Mouse (Mus musculus): ENCODE measurements around the gene Exoc6.

Exoc6 gene

DNA sequence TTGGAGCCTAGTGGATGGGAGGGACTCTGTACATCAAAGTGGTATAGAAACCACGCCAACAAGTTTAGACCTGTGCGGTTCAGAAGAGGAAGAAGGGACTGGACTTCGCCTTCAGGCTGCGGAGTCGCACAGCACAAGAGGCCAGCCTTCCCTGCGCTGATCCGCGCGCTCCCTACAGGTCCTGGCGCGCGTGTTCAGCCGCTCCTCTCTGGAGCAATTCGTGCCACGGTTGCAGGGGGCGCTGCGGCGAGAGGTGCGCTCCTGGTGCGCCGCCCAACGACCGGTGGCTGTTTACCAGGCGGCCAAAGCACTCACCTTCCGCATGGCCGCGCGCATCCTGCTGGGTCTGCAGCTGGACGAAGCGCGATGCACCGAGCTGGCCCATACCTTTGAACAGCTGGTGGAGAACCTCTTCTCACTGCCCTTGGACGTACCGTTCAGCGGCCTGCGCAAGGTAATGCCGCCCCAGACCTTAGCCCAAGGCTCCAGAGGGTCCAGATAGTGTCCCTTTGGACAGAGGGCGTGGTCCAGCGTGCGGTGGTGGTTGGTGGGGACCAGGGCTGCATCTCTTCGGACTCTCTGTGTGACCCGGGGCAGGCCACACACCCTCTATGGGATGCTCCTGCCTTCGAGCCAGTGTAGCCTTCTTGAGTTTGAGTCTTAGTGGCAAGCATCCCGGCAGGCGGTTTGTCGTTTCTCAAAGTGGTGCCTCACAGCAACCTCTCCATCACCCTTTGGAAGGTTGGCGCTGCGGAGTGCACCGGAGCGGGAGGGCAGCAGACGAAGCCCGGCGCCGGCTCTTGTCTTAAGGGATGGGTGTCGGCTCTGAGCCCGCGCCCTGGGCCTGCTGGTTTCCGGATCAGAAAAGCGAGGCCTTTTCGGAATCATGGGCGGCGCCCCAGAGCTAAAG lies 137.0 kb downstream of the Exoc6 start:
- in situ Hi-C loops (cut with MboI, MseI), result no loop called here

DNA sequence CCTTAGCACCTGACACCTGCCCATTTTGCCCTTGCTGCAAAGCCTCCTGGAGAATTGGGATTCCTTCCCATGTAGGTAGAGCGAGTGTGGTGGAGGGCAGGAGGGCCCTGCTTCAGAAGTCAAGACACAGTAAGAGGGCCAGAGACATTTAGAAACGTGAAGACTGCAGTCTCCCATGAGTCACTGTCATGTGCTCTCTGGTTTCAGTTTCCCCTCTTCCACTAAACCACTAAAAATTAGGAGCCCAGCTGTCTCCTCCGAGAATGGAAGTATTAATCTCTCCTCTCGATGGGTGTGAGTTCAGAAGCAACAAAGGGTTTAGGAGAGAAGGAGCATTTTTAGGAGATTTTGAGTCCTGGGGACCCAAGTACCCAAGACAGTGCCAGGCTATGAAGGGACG lies 139.3 kb downstream of the Exoc6 start:
- in situ Hi-C loops (cut with MboI, MseI), result no loop called here

DNA sequence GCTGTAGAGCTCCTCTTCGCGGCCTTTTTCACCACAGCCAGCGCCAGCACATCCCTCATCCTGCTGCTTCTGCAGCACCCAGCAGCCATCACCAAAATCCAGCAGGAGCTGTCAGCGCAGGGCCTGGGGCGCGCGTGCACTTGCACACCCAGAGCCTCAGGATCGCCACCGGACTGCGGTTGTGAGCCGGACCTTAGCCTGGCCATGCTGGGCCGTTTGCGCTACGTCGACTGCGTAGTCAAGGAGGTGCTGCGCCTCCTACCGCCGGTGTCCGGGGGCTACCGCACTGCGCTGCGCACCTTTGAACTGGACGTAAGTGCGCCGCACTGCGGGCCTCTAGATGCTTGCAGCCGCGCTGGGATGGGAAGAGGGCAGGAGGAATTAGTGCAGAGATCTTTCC lies 140.5 kb downstream of the Exoc6 start:
- in situ Hi-C loops (cut with MboI, MseI), result no loop called here

DNA sequence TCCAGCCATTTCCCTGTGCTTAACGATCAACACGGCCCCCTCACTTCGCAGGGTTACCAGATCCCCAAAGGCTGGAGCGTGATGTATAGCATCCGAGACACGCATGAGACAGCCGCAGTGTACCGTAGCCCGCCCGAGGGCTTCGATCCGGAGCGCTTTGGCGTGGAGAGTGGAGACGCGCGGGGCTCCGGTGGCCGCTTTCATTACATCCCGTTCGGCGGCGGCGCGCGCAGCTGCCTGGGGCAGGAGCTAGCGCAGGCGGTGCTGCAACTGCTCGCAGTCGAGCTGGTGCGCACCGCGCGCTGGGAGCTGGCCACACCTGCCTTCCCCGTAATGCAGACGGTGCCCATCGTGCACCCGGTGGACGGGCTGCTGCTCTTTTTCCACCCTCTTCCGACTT lies 142.7 kb downstream of the Exoc6 start:
- in situ Hi-C loops (cut with MboI, MseI), result no loop called here

DNA sequence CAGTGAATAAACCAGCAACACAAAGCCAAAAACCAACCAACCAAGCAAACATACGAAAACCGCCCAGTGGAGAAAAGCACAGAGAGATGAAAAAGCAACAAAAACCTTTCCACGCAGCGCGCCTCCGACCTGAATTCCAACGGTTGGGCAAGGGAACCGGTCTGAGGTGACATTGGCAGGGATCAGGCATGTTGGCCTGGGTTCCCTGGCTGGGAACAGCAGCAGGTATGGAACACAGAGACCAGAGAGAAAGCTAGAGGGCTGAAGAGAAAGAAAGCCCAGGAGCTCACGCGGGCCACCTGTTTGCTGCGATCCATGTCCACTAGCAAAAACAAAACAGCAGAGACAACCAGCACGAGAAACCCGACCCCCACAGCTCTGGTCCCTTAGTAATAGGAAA lies 144.9 kb downstream of the Exoc6 start:
- in situ Hi-C loops (cut with MboI, MseI), result no loop called here

DNA sequence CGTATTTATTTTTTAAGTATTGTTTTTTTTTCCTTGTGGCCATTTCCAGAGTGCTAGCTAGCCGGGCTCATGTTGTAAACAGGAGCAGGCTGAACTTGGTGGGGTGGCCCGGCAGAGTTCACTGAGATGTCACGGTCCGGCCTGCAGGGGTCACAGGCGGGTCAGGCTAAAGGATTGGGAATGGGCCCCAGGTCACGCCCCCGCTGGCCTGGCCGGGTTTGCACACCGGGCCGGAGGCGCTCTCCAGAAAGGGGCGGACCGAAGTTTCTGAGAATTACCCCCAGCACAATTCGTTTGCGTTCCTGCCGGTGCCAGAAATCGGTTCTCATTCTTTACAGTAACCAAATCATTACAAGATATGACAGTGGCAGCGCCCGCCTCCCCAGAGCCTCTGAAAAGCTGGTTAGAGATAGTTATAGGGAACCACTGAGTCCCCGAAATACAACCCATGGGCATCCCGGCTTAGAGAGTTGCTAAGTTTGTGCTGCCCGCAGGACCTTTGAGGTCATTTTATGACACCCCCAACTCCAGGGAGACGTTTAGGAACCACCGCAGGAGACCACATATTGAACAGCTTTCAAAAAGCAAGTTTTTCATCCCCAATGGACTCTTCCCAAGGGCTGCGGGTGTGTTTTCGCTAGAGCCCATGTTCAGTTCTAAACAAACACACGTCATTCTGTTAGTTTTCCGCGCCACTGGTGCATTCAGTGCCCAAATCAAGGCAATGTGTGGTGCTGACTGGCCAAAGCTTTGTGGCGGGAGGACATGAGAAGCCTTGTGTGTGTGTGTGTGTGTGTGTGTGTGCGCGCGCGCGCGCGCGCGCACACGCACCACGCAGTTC lies 145.8 kb downstream of the Exoc6 start:
- in situ Hi-C loops (cut with MboI, MseI), result no loop called here

DNA sequence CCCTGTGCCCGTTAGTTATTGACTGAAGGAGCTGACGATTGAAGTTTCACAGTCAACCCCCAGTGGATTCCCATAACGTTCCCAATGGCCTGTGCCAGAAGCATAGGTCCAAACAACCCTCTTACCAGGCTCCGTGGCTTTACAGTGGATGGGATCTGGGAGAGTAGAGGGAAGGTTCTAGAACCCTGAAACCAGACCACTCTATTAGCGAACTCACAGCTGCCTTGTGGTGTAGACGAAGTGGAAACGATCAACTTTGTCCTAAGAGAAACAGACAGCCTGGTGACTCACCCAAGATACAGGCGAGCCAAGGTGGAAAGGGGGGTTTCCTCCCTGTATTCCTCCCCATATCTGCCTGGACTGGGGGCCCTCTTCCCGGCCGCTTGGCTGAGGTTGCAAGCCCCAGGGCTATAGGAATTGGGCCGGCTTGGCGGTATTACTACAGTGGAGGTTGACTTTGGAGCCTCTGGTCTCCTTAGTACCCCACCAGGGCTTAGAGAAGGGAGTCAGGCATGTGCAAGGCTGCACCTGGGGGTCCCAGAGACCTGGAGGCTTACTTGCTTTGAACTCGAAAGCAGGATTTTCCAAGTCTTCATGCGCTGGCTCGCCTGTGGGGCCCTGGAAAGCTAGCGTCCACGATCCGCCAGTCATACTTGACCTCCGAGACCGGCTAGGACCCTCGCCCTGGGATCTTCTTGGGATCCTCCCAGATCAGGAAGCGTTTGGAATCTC lies 146.6 kb downstream of the Exoc6 start:
- in situ Hi-C loops (cut with MboI, MseI), result no loop called here

DNA sequence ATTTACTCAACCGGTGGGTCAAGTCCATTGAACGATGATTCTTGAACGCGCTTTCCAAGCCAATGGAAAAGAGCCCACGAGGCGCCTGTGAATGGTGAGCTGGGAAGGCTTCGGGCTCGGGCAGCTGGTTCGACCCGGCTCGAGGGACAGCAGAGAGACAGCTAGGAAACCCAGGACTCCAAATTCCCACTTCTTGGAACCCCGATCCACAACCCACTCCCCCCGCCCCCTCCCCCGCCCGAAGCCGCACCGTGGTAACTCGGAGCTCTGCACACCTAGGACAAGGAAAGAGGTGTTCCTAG lies 147.1 kb downstream of the Exoc6 start:
- in situ Hi-C loops (cut with MboI, MseI), result no loop called here

DNA sequence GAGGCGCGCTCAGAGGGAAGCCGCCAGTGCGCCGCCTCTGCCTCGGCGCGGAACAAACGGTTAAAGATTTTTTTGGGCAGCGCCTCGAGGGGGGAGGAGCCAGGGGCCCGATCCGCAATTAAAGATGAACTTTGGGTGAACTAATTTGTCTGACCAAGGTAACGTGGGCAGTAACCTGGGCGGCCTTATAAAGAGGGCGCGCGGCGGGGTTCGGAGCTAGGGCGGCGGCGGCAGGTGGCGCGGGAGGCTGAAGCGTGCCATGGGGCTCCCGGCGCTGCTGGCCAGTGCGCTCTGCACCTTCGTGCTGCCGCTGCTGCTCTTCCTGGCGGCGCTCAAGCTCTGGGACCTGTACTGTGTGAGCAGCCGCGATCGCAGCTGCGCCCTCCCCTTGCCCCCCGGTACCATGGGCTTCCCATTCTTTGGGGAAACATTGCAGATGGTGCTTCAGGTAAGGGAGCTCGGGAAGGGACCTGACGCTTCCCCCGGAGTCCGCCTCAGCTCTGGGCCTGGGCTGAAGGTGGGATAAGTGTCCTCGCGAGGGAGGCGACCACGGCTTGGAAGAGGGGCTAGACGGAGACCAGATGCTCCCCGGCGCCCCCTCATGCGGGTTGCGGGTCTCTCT lies 147.5 kb downstream of the Exoc6 start, which contains the start of gene Cyp26a1:
Gene Cyp26a1, plus strand, starts transcription at position 148 of the 622 bp plus-strand sequence.
- in situ Hi-C loops (cut with MboI, MseI), result no loop called here

DNA sequence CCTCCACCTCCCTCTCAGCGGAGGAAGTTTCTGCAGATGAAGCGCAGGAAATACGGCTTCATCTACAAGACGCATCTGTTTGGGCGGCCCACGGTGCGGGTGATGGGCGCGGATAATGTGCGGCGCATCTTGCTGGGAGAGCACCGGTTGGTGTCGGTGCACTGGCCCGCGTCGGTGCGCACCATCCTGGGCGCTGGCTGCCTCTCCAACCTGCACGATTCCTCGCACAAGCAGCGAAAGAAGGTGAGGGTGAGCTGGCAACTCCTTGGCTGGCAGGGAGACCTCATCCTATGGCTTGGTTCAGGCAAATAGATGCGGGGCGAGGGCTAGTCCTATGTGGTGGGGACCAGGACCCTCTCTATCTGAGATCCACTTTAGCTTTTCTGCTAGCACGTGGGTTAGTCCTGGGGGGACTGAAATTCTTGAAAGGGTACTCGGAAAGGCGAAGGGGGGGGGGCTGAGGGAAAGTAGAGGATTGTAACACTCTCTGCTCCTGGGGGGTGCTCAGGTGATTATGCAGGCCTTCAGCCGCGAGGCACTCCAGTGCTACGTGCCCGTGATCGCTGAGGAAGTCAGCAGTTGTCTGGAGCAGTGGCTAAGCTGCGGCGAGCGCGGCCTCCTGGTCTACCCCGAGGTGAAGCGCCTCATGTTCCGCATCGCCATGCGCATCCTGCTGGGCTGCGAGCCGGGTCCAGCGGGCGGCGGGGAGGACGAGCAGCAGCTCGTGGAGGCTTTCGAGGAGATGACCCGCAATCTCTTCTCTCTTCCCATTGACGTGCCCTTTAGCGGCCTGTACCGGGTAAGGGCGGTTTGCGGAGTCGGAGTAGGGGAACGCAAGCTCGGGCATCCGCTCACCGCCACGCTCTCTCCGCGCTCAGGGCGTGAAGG lies 148.3 kb downstream of the Exoc6 start:
- in situ Hi-C loops (cut with MboI, MseI), result no loop called here

DNA sequence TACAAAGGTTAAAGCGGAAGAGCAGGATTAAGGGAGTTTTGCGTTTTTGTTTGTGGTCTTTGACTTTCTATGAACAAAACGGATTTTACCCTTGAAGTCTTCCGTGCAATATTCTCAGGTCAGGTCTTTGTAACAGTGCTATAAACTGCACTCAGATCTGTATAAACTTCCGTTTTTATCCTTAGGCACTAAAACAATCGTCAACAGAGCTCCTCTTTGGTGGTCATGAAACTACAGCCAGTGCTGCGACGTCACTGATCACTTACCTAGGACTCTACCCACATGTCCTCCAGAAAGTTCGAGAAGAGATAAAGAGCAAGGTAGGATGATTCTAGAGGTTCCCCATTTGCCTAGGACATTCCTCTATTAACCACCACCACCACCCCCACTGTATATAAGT lies 149.5 kb downstream of the Exoc6 start:
- in situ Hi-C loops (cut with MboI, MseI), result loop anchor here (5.0 kb wide), 1 partner anchor 188 kb away; no protein-coding TSS in a partner anchor

DNA sequence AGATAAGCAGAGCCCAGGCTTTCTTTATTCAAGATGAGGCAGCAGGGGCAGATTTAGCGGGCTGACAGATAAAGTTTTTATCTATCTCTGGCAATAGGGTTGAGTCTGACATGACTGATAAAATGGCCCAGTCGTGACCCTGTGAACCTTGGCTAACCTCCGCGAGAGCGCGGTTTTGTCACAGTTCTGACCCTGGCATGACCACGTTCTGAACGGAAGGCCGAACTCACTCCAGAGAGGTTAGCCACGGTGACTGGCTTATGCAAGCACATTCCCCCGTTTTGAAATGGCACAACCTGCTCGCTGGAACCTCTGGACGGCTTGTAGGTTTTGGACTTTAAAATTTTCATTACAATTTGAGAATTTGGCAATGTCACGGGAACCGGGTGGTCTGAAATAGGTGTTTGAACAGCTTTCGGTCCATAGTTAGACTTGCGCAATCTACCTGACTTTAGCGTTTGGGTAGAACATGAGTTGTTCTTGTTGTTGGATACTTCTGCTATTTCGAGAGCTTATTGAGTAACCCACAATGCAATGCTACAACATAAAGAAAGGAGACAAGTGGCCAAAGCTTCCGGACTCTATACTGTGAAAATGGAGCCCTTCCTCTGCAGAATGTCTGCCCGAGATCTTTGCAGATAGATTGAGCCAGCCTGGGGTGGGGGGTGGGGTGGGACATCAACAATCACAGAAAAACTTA lies 152.3 kb downstream of the Exoc6 start:
- in situ Hi-C loops (cut with MboI, MseI), result loop anchor here (5.0 kb wide), 1 partner anchor 185 kb away; no protein-coding TSS in a partner anchor

DNA sequence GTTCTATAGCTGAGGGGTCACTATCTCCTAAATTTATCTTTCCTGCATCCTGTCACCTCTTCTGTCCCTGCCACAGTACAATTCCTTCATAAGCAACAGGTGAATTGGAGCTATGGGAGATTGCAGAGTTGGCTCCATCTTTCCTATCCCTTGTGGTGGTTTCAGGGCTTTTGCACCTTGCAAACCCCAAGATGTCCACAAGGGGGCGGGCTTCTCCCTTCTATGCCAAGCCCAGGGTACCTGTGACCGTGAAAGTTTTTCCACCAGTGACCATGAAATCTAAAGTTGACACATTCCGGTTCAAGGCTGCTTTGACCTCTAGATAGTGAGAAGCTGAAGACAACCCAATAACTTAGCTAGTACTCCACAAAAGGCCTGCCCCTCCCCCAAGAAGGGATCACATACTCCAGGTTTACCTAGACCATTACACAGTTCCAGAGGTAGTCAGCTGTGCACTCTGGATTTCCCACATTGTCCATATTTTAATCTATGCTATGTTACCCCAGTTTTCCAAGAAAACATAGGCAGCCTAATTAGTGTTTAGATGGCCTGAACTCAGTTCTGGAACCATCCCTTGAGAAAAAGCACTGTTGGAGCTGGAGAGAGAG lies 153.8 kb downstream of the Exoc6 start:
- in situ Hi-C loops (cut with MboI, MseI), result loop anchor here (5.0 kb wide), 1 partner anchor 183 kb away; no protein-coding TSS in a partner anchor

DNA sequence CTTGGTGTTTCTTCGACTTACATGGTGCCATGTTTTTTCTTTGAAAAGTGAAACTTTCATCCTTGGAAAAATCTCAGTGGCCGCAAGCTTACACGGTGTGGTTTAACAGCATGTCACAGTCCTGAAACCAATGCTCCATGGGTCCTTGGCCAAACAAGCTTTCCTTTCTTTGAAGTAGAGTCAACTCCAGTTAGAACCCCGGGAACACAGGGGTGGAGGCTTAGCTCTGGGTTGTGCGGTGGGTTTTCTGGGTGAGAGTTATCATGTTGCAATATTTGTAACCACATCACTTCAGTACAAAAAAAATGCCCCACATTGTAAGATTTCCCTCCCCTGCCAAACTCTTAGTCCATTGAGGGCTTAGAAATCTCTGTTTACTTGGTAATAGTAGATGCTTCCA lies 155.5 kb downstream of the Exoc6 start:
- in situ Hi-C loops (cut with MboI, MseI), result no loop called here

DNA sequence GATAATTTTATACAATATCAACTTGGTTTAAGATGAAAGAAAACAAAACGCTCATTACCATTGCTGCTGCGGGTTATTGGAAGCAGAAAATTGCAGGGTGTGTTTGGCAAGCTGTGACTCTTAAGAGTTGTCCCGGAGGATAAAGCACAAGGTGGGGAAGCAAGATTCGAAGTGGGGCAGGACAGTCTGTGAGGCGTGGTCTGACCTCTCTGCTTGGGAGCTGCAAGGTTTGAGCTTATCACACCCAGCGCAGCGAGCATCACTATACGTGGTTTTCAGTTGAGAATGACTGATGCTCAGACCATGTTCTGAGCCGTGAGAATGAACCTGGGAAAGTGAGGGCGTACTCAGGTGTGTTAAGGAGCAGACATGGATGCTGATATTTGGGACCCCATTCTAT lies 164.5 kb downstream of the Exoc6 start:
- in situ Hi-C loops (cut with MboI, MseI), result no loop called here

DNA sequence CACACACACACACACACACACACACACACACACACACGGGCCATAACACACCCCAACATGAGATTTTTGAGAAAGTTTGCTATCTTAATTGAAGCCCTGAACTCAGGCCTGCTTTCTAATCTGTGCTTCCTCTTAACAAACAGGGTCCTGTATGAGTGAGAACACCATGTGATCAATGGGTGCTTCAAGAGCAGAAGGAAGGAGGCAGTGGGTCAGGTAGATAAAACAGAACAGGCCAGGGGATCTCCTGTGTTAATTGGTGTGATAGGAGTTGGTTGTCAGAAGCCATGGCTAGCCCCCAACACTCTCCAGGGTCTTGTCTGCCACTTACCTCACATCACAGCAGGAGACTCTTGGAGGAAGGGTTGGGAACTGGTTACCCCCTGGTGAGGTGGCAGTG lies 165.8 kb downstream of the Exoc6 start:
- in situ Hi-C loops (cut with MboI, MseI), result no loop called here

DNA sequence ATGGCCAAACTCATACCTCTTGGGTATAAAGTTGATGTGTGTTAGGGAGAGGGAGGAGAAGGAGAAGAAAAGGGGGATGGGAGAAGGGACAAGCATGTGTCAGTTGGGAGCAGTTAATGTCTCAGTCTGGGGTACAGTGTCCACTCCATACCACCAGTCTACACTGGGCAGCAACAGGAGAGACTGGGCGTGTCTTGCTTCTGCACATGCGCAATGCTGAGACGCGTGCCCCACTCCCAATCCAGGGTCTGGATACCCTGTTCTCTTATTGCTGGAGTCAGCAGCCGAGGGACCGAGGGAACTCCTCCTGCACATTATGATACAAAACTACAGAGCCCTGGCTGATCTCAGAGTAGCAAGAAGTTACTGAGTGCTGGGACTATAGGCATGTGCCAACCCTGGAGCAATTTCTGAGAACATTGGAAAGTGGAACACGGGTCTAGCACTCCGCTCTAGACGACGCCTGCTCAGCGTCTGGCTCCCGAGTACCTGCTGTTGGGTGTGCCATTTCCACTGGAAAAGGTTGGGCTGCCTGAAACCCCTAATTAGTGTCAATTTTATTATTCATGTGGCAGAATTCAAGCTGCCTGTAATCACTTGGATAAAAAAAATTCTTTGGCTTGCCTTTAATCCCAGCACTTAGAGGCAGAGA lies 166.4 kb downstream of the Exoc6 start:
- in situ Hi-C loops (cut with MboI, MseI), result no loop called here

DNA sequence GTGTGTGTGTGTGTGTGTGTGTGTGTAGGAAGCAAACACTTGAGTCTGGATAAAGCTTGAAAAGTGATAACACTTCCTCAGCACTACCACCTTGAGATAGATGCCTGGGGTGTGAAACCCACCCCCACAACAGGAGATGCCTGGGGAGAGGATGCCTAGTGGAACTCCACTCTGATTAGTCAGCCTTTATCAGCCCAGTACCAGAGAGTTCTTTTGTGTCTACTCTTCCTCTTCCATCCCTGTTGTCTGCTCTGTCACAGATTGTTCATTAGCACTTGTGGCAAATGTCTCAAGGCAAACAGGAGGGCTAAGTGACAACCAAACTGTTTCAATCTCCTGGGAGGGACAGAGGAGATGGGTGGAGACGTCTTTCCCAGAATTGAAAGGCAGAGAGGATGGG lies 168.9 kb downstream of the Exoc6 start:
- in situ Hi-C loops (cut with MboI, MseI), result no loop called here

DNA sequence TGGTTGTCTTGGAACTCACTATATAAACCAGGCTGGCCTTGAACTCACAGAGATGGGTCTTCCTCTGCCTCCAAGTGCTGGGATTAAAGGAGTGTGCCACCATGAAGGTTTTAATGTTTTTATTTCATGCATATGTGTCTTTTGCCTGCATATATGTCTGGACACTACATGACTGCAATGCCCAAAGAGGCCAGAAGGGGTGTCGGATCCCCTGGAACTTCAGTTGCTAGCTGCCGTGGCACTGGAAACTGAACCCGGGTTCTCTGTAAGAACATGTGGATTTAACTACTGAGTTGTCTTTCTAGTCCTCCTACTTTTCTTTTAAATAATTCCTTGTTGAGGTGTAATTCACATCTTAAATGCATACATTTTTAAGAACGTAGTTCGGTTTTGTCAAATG lies 174.4 kb downstream of the Exoc6 start:
- in situ Hi-C loops (cut with MboI, MseI), result no loop called here
